In the genomic region with DNA sequence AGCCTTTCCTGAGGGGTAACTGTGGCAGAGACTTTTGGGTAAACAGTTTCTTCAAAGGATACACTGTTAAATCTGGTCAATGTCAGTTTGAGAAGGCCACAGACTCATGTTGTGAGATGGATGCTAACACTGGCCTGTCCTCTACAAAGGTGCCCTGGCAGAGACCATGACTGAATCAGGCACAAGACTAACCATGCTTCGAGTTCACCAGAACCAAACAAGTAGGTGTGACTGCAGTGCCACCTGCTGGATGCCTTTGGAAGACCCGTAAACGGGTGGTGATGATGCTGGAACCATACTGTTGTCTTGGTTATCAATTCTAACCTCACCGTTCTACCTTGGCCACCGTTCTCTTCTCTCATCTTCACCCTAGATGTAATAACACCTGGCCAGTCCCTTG, we compare ENCODE assay signal across 8 mouse cellular contexts. TPM values are rescaled to one million over a fixed set of nuclear protein-coding genes. Genes with fewer than 3 reads are reported as not detected.
DNase-seq lines count a peak whose midpoint lies in the region; ATAC-seq and TF ChIP-seq lines count a peak whose summit lies in the region.

No protein-coding gene starts in this region.

- H3K4me2 ChIP-seq in lung, postnatal 0 days (replicated peaks; ENCODE audit: low read depth, low read length): no peak overlapping the region

- peak; percentile 54 for ATAC-seq in G1E (ENCODE audit: extremely low read depth, insufficient number of reproducible peaks, low FRiP score, poor library complexity, severe bottlenecking)
- no peak; the same call in 1 of the 2 replicates for ATAC-seq in lung, postnatal 0 days

- intact Hi-C loops in heart, postnatal 14 days (cut with DNase I): loop anchor here (1.0 kb wide), 1 partner anchor 64 kb away; no protein-coding TSS in a partner anchor

- no peaks in the 10 kb centered on the region for H3K4me1 ChIP-seq in G1E (ENCODE audit: insufficient read depth, low read depth, low read length)
- no peaks in the 10 kb centered on the region for H3K4me1 ChIP-seq in embryonic fibroblast, embryonic 13.5 days (ENCODE audit: control insufficient read depth, insufficient read depth, low read length)
- H3K4me1 ChIP-seq in lung, postnatal 0 days (ENCODE audit: insufficient read depth, low read depth, low read length): no peaks in the 10 kb centered on the region

- TF ChIP-seq POLR2A in embryonic fibroblast, embryonic 13.5 days (IDR thresholded peaks at IDR 0.05; ENCODE audit: low read depth, low read length): no peak

- H3K4me3 ChIP-seq in G1E (ENCODE audit: low read depth, low read length): no peak overlapping the region
- no peak overlapping the region for H3K4me3 ChIP-seq in embryonic fibroblast, embryonic 13.5 days (ENCODE audit: insufficient read depth, low read length)
- no peak overlapping the region for H3K4me3 ChIP-seq in lung, postnatal 0 days (ENCODE audit: low read depth, low read length)

- no peaks in the 10 kb centered on the region for H3K36me3 ChIP-seq in G1E (replicated peaks)
- no peaks in the 10 kb centered on the region for H3K36me3 ChIP-seq in lung, postnatal 0 days (ENCODE audit: insufficient read depth, low read length)

- WGBS in lung, postnatal 0 days: 10% methylated on average over 5 of the region's 5 CpGs

- no peak for TF ChIP-seq EP300 in lung, postnatal 0 days (IDR thresholded peaks at IDR 0.05)

- H3K9ac ChIP-seq in lung, postnatal 0 days (replicated peaks; ENCODE audit: low read depth): no peak overlapping the region

- DNase-seq in G1E (ENCODE audit: low spot score): peak; percentile 39
- DNase-seq in brain, adult 2 months (ENCODE audit: low read depth, low spot score): peak; percentile 87
- DNase-seq in heart, postnatal 14 days: peak; percentile 76 to 86
- DNase-seq in layer of hippocampus, adult 11-12 months (ENCODE audit: low spot score): peak; percentile 89
- peak; percentile 59 for DNase-seq in lung, postnatal 0 days (ENCODE audit: low spot score)
- peak; percentile 93 for DNase-seq in retina, embryonic 14.5 days (ENCODE audit: low spot score)
- DNase-seq in urinary bladder, postnatal 10 days (ENCODE audit: low spot score): peak; percentile 29

- no peaks in the 10 kb centered on the region for H3K9me3 ChIP-seq in G1E (replicated peaks)
- H3K9me3 ChIP-seq in lung, postnatal 0 days (ENCODE audit: low read length): no peaks in the 10 kb centered on the region

- H3K27ac ChIP-seq in embryonic fibroblast, embryonic 13.5 days (ENCODE audit: insufficient read depth, low read length): no peak overlapping the region
- no peak overlapping the region for H3K27ac ChIP-seq in lung, postnatal 0 days (ENCODE audit: low read length)

- TF ChIP-seq CTCF in G1E (IDR thresholded peaks at IDR 0.05; ENCODE audit: low read depth, low read length): peak; percentile 76
- TF ChIP-seq CTCF in embryonic fibroblast, embryonic 13.5 days (IDR thresholded peaks at IDR 0.05; ENCODE audit: borderline replicate concordance, insufficient read depth, low read length): peak; percentile 94
- peak; percentile 93 for TF ChIP-seq CTCF in lung, postnatal 0 days (IDR thresholded peaks at IDR 0.05)

- H3K27me3 ChIP-seq in G1E (ENCODE audit: insufficient read depth, low read length): peaks cover 14% of the 10 kb centered on the region
- no peaks in the 10 kb centered on the region for H3K27me3 ChIP-seq in lung, postnatal 0 days (replicated peaks; ENCODE audit: insufficient read depth, low read length)

RNA-seq across cellular contexts. Expression of a gene that starts 16.8 kb away (rescaled TPM):
- total RNA-seq in G1E (2014; fragmentation: Nextera tagmentation) (not detected in 2 replicates), G1E (2017) (0.05 and 0.41 TPM in 2 replicates)
- not detected in 2 replicates for polyA plus RNA-seq in G1E (2012)
- not detected in 2 replicates for polyA plus RNA-seq in embryonic fibroblast, embryonic 13.5 days (2011; ENCODE audit: insufficient read length, low read depth, missing spikeins)
- total RNA-seq in heart, postnatal 14 days (2021): under 1 TPM in 1 of 2 experiments, not detected in 1; 0.17 TPM
- 0.04 and 0.15 TPM in 2 replicates for polyA plus RNA-seq in lung, postnatal 0 days (2015; fragmentation: Nextera tagmentation; extraction: Ambion mirVana)

Comparison
In these comparisons a context has a peak if more than half of its experiments do, and no peak if none do; other contexts are left out.
1. DNase-seq: peak in every context shown above with its lines; median percentile 93 in retina, embryonic 14.5 days; 89 in layer of hippocampus, adult 11-12 months; 87 in brain, adult 2 months; 81 in heart, postnatal 14 days; 59 in lung, postnatal 0 days; 39 in G1E; 29 in urinary bladder, postnatal 10 days.